Mouse (Mus musculus) left cerebral cortex, postnatal 25 days (tissue): Measurements from ENCODE around the gene Hsh2d. TPM values are rescaled to one million over a fixed set of nuclear protein-coding genes. Genes with fewer than 3 reads are reported as not detected.

ENCODE experiments used
- DNase-seq, 2 experiments: peaks; one replicate each; pipeline ENCODE4 v3.0.0; 2022; ENCODE audit warnings: low spot score in 2 of 2, mixed read lengths in 1 of 2
- intact Hi-C: fragments of 180-260 bp; cut with DNase I; formaldehyde crosslinking; loops from one replicate; pipeline ENCODE4 v1.15.1; 2025
- total RNA-seq, 2 experiments: library from RNA; stranded (reverse); gene quantifications; 2 replicates each; pipeline ENCODE4 v1.2.3; 2021

Gene Hsh2d
- total RNA-seq, 2 experiments from 2014 or later: not detected

DNA sequence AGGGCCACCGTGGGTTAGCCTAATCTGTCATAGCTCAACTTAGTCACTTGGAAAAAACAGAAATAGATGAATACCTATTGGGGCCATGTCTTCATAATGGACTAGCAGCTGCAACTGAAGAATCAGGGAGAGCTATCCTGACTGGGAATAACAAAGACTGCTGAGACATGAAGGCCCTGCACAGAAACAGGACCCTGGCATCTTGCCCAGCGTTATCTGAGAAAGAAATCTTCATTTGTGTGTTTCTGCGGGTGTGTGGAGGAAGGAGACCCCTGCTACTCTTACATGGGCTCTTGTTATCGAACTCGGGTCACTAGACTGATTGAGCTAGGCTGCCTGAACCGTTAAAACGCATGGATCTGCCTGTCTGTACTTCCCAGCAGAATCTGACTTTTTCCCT is 51.5 kb downstream of the Hsh2d start:
- intact Hi-C loops: loop anchor here (5.0 kb wide), 1 partner anchor 64 kb away; no protein-coding TSS in a partner anchor
- no peak for DNase-seq

DNA sequence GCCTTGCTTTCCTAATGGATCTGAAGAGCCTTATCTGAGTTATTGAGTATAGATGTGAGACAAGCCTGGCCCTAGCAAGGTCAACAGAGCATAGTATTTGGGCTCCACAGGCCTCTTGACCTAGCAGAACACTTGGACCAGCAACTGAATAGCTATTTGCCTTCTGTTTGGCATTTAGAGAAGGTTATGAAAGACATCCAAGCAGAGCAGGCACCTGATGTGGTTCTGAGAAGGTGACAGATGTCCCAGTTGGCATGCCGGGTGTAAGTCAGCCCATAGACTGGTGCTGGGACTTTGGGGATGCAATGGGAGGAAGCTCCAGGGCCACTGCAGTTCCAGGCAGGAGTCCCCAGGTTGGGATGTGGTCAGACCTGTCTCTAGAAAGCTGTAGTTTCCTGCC is 52.8 kb downstream of the Hsh2d start:
- DNase-seq: no peak
- intact Hi-C loops: loop anchor here (5.0 kb wide), 1 partner anchor 65 kb away; no protein-coding TSS in a partner anchor

DNA sequence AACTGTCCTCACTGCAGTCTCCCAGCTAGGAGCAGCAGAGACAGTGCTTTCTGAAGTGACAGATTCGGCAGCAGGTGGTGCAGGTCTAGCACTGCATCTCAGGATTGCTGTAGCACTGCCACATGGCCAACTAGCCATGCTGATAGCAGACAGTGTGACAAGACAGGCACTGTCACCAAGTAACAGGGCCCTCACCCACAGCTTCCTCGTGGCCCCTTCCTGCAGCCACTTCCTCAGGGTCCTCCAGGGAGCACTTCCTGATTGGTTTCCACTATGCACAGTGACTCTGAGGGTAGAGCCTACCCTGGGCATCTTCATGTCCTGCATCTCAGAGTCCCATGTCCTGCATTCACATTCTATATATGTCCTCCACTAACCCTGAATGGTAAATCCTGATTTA is 55.2 kb downstream of the Hsh2d start:
- intact Hi-C loops: loop anchor here (5.0 kb wide), 1 partner anchor 67 kb away; no protein-coding TSS in a partner anchor
- DNase-seq: no peak

Other genes with a start within 250 kb of the Hsh2d start
- 10 to 100 TPM; 13.5 to 14.2 TPM for gene Zfp961, start 238.6 kb upstream of the Hsh2d start, total RNA-seq
- gene Cyp4f18, start 180.0 kb upstream of the Hsh2d start, total RNA-seq: not detected
- gene Olfr372, start 148.4 kb upstream of the Hsh2d start, total RNA-seq: not detected
- gene Olfr373, start 106.5 kb upstream of the Hsh2d start, total RNA-seq: not detected
- gene Olfr374, start 82.6 kb upstream of the Hsh2d start, total RNA-seq: not detected
- 10 to 100 TPM; 30.2 to 30.9 TPM for gene Tpm4, start 54.7 kb upstream of the Hsh2d start, total RNA-seq
- gene Rab8a, start 28.4 kb upstream of the Hsh2d start, total RNA-seq: 10 to 100 TPM; 40.9 to 41.9 TPM
- gene Cib3, start 23.2 kb downstream of the Hsh2d start, total RNA-seq: under 1 TPM in 1 of 2 experiments, not detected in 1; 0.53 TPM
- gene Gm11034, start 24.0 kb downstream of the Hsh2d start, total RNA-seq: not detected
- 10 to 100 TPM; 54.4 to 54.8 TPM for gene Fam32a, start 30.1 kb downstream of the Hsh2d start, total RNA-seq
- 10 to 100 TPM; 84.5 to 91.3 TPM for gene Ap1m1, start 50.4 kb downstream of the Hsh2d start, total RNA-seq
- gene Gm10282, start 115.6 kb downstream of the Hsh2d start, total RNA-seq: 1 to 10 TPM; 6.1 to 7.0 TPM
- gene Klf2, start 129.4 kb downstream of the Hsh2d start, total RNA-seq: 10 to 100 TPM; 13.6 to 18.2 TPM
- 10 to 100 TPM; 59.9 to 72.1 TPM for gene Eps15l1, start 231.8 kb downstream of the Hsh2d start, total RNA-seq